Mouse (Mus musculus) natural killer cell, adult 2 months (primary cell): Measurements from ENCODE around the gene Ak5.

ENCODE experiments used
- DNase-seq, 2 experiments: peaks; one replicate each; pipeline ENCODE4 v3.0.0; 2022; ENCODE audit warnings: low spot score in 2 of 2

Gene Ak5

DNA sequence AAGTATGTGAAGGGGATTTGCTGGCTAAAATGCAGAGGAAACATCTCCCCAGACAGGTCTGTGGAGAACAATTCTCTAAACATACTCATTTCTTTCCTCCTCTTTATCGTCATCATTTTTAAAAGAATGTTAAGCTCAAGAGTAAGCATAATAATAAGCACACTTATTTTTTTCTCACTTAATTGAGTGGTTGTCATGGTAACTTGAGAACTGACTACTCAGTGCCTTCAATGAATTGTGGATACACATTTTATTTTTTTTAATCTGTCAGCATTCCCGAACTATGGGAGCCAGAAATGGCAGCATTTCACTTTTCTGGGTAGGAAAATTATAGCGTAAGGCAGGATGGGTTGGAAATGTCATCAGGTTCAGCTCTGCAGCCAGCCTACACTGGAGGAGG, 151.6 kb downstream of the Ak5 start:
- no peak for DNase-seq

DNA sequence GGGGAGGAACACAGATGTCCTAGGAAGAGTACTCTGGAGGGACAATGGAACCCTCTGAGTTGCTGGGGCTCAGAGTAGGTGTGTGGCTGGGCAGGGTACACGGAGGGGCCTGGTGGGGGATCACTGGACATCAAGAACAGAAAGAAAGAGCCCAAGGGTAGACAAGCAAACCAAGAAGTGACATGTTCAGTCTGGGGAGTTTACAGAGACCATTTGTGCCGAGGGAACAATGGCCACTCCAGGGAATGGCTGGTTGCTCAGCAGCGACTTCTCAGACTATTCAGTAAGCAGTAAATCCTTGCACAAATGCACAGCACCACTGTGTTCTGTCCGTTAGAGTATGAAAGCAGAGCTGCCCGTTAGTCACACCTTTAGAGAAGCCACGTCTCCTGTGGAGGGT, 152.2 kb downstream of the Ak5 start:
- DNase-seq, result no peak

DNA sequence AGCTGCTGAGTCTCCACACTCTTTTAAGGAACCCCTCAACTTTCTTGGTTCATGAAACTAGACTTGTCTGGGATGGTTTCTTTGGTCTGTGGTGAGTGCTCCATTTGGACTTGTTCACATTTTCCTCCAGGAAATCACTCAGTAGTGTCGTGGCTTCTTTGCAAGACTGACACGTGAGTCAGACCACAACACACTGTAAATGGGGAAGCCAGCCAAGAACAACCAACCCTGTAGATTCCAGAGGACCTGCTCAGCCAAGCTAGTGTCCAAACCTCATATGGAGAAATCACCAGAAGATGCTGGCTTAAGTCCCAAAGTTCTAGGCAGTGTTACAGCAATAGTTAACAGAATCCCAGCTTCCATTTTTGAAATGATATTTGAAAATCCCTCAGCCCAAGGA, 155.6 kb downstream of the Ak5 start:
- no peak for DNase-seq

DNA sequence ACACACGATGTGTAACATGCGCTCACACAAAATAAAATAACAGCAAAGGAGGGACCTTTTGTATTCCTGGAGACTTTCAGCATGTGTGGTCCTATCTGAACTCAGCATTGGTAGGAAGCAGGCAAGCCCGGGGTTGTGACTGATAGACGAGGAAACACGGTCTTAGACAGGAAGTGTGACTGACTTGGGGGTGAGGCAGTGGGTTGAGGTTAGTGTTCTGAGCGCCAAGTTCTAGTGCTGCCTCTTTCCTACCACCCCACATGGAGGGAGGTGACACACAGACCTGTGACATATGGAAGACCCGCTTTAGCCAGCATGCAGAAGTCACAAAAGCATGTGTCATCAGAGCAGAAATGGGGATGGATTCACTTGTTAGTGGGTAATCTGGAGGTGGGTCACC, 158.9 kb downstream of the Ak5 start:
- DNase-seq, result no peak

DNA sequence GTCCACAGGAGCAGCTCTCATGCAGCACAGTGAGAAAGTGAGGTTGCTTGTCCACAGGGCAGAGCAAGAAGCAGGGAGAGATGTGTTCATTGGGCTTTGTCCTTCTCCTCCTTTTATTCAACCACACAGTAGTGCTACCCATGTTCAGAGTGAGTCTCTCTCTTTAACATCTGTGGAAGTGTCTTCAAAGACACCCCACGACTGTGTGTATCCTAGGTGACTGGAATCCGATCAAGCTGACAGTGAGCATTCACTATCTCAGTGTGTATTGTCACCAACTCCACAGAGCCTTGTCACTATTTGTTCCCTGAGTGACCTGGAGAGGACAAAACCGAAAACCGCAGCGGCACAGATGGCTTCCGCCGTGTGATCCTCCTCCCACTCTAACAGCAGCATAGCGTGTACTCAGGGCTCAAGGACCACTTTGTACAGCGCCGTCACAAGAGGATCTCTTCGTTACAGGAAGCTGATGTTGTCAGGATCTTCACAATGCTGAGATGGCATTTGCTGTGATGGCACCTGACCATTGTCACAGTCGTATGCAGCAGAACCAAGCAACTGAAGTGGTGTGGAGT, 159.7 kb downstream of the Ak5 start:
- DNase-seq, result no peak

DNA sequence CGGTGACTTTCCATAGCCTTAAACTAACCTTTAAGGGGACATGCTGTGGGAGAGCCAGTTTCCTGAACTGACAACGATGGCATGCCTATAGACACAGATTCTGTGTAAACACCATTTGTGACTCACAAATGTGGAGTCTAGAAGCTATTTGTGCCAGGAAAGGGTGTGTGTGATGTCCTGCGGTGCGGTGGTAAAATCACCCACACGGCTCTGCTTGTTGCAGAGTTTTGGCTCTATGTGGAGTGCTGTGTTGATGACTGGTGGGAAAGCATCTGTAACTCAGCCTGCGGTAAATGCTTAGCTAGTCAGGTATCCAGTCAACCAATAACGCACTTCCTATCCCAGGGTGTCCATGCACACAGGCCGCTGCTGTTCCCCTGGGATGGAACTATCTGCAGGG, 160.3 kb downstream of the Ak5 start:
- DNase-seq, result no peak

DNA sequence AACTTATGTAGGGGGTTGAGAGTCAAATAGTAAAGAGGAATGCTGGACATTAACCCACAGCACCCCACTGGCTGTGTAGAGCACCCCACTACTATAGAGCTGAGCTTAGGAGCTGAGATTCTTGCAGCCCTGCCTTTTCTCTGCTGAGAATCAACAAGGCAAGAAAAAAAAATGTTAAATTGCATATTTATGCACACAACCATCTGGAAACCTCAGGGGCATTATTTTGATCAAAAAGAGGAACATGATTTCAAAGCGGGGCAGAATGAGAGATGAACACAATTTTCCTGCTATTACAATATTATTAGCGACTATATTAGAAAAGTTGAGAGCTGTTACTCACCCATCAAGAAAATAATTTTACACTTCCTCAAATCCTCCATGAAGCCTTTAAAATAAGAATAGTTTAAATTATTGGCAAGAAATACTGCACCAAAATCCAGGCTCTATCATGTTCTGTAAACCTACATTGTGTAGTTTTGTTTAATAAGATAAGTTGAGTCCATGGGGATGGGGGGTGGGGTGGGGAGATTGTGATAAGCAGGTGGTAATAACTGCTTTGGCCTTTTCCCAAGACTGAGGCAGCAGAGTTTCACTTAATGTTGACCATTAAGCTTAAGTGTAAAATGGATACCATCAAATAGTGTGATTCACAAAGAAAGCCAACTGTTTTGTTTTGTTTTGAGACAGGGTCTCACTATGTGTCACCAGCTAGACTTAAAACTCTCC, 169.0 kb downstream of the Ak5 start:
- DNase-seq, result no peak

DNA sequence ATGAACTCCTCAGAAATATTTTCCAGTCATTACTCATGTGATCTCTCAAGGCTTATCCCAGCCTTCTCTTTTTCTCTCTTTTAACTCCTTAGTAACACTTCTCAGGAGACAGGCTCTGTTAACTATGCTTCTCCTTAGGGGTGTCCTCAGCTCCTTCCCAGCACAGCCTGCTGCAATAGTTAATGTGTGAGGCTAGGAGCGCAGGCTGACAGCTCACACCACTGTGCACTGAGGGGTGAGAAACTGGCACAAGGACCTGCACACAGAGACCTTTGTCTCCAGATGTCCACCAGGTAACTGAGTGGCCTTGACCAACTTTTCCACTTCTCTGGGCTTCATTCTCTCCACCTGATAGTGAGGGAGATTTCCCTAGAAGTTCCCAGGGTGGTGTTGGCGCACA, 170.3 kb downstream of the Ak5 start:
- no peak for DNase-seq

DNA sequence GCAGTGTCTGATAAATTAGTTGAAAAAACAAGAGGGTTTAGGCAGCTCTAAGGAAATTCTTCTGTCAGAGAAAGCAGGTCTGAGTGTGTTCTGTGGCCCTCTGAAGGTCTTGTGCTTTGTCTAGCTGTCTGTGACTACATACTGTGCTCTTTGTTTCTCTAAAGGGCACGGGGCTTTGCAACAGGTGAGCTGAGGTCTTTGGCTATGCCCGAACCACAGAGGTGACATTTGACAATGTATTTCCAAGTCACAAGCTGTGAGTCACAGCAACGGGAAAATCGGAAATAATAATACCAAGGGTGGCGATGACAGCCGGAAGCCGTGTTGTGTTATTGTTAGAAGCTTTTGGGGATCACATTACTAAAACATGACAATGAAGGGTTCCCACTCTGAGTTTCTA, 171.1 kb downstream of the Ak5 start:
- DNase-seq, result no peak

DNA sequence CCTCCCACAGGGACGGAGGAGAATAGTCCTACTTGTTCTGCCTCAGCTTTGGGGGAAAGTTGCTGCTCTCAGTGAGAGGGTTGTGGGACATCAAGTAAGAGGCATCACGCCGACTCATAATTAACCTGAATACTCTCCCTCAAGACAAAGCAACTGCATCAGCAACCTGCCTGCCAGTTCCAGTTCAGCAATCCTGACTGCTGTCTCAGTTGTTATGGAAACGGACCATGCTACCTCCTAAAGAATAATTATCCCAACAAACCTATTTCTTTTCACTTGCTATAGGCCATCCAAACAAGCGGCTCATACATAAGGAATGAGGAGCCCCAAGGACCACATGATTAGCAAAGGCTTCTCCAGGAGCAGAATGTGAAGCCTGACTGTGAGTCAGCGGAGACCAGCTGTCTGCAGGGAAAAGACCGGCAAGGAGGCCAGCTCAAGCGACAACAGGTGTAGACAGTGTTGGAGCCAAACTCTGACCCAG, 172.7 kb downstream of the Ak5 start:
- no peak for DNase-seq

DNA sequence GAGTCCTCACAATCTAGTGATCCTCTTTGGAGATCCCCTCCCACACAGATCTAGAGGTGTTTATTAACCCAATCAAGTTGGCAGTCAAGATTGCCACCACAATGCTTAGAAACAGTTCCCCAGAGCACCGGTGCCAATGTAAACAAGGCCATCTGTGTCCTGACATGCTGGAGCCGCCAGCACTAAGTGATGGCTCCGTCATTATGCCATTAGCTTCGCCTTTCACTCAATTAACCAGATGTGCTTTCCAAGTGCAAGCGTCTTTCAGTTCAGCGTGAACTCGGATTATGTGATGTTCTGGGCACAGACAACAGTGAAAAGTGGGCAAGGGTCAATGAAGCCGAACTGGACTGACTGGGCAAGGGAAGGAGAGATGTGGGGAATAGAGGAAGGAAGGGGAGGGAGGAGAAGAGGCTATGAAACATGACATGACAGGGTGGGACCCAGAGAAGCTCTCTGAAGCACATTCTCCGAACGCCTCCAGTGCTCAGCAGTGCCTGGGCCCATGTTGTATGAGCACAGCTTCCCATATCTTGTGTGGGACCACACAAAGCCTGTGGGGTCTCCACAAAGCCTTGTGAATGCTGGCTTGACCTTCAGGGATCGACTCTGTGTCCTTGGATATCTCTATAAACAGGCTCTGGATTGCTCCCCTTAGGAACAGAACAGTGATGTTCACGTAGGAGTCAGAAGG, 173.3 kb downstream of the Ak5 start:
- no peak for DNase-seq

DNA sequence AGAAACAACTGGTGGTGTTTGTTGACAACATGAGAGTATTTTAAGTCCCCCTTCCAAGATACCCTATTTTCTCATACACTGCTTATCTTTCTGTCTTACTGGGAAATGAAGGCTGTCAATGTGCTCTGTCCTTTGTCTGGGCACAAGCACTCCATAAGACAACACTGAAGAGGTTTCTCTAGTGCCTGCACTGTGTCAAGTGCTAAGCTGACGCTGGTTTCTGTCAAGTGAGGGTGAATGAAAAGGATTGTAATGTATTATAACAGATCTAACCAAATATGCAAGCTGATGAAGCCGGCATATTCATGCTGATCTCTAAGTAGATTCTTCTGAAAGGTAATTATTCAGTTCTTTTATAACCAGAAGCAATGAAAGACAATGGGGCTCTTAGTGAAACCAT, 174.3 kb downstream of the Ak5 start:
- DNase-seq, result no peak

DNA sequence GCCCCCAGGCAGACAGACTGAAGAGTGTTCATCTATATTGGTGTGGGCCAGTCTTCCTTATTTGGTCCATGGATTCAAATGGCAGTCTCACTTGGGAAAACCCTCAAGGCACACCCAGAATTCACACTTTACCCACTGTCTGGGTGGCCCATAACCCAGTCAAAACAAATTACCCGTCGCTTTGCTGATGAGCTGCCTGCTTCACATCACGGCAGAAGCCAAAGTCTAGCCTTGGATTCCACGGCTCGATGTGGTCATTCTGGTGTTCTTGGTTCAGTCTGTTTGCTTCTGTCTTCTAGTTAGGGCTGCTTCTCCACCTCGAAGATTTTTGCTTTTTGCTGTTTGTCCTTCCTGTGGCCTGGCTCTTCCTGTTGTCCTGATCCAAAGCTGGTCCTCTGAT, 175.9 kb downstream of the Ak5 start:
- DNase-seq, result no peak

DNA sequence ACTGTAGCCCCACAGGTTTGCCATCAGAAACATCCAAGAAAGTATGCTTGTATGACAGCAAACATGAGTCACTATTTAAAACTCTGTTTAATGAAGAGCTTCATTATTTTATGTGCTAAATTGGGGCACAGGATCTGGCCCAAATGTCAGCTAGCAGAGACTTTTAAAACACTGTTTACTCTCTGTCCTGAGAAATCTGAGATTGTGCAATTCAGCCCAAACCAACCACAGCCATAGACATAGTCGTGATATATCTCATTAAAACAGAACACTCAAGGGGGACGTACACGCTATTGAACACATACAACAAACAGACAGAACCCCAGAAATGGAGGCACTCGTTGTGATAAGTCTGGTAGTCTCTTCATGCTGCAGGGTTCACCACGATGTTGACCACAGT, 177.7 kb downstream of the Ak5 start:
- no peak for DNase-seq

DNA sequence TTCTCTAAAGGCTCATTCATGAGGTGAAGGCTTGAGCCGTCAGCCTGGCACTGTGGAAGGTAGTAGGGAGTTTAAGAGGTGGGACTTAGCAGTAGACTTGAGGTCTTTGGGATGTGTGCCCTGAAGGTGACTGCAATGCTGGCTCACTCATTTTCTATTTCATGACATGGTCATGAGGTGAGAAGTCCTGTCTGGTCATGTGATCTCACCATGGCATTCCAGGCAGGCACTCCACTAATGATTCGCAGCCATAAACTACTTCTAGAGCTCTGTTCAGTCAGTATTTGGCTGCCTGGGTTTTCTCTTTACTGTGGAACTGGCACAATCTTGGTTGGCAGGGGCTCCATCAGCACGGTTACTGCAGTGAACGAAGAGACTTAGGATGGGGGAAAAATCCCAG, 179.2 kb downstream of the Ak5 start:
- no peak for DNase-seq

DNA sequence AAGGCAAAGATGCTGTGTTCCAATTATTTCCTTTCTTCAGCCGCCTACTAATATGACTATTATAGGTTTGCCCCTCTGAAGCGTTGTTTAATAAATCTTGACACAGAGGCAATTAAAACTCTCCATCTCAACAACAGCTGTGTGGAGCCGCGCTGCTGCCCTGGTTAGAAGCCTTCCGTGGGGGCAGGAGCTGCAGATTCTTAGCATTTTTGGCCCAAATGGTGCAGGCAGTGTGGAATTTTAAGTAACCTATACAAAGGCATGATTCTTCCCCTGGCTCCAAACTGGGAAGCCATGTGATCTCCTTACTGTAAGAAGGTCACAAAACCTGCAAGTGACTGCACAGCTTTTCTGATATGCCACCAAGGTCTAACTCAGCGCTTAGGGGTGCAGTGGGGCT, 184.0 kb downstream of the Ak5 start:
- no peak for DNase-seq

DNA sequence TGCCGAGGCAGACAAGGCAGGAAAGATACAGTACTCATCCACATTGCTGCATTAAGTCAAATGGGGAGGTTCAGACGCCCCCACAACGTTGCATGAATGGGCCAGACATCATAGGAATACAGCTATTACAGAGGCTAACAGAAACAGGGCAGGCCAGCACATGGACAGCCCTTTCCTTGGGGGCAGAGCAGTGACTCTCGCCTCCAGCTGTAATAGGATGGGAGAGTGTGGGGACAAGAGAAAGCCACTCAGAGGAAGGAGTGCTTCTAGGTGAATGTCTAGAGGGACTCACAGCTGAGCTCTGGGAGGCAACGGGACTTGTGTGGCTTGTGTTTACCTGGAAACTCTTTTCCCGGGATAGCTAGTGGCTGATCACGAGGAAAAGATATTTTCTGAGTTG, 184.4 kb downstream of the Ak5 start:
- DNase-seq, result no peak

DNA sequence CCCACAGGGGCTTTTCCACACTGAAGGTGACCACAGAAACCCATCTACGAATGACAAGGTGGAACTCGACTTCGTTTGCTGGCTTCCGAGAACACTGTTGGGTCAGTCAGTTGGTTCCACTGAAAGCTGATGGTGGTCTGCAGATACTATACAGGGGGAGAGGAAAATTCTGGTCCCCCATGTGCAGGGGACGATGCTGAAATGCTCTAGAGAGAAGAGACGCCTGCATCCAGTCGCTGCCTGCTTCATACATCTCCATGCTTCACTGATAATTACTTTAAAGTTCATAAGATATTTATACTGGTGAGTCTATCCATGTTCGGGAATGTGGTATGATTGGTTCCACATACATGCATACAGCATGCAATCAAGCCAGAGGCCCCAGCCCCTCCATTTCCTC, 186.0 kb downstream of the Ak5 start:
- DNase-seq, result no peak

DNA sequence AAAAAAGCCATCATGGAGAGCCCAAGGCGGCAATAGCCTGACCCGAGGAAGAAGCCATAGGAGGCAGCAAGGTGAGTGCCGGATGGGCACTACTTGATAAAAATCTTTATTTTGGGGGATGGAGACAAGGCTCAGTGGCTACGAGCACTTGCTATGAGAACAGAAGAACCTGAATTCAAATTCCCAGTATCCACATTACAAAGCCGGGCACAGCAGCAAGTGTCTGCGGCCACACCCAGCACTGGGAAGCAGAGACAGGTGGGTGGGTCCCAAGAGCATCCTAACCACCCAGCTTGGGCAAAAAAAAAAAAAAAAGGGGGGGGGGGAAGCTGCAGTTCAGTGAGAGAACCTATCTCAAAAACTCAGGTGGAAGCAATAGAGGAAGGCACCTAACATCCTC, 187.8 kb downstream of the Ak5 start:
- DNase-seq, result no peak

DNA sequence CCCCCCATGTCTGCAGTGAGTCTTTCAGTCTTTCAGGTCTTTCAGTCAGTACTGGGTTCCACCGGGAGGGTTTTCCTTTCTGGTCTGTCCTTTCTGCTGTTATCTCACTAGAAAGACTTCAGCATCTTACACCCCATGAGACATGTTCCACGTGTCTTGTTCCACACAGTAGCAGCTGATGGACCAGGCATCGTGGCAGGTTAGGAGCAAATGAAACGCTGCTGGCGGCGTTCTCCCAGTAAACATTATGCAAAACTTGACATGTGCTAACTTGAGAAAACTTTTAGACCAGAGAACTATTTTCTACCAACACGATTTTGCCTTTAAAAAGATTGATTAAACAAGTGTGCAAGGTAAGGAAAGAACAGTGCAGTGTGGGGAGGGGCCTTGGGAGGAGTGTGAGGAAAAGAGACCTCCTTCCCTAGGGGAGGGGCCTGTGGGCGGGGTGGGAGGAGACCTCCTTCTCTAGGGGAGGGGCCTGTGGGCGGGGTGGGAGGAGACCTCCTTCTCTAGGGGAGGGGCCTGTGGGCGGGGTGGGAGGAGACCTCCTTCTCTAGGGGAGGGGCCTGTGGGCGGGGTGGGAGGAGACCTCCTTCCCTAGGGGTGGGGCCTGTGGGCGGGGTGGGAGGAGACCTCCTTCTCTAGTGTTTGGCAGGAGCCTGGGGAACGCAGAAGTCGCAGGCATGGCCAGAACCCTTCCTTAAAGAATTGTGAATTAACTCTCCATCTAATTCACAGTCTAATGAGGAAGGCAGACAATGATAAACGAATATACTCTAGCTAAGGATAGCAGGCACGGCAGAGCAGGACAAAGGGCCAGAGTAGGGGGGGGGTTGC, 189.3 kb downstream of the Ak5 start:
- peak; percentile 20 to 24 for DNase-seq

DNA sequence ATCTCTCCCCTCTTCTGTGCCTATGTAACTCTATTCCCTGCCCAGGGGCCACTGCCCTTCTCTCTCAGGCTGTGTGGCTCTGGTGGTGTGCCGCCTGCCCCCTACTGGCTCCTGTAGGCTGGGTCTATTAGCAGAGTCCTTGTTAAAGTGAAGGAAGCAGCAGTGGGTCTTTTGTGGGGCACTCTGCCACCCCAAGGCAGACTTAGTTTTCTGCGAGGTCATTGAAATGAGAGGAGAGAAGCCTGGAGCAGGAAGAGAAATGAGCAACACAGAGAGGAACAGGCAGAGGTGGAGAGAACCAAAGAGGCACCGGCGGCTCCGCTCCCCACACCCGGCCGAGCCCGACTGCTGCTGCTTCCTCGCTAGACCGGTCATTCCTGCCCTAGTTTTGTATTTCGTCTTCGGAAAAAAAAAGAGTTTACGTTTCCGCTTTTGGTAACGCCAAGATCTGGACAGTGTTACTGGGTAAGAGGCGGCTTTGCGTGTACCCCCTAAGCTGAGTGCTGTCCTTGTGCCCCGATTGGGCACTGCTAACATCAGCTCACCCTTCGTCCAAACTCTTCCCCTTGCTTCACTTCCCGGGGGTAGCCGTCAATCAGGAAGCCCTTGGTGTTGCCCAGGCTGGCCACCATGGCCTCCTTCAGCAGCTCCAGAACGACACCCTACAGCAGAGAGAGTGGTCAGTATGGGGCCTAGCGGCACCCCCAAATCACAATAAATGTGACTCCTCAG, 190.2 kb downstream of the Ak5 start:
- DNase-seq, result peak; percentile 65 to 67

DNA sequence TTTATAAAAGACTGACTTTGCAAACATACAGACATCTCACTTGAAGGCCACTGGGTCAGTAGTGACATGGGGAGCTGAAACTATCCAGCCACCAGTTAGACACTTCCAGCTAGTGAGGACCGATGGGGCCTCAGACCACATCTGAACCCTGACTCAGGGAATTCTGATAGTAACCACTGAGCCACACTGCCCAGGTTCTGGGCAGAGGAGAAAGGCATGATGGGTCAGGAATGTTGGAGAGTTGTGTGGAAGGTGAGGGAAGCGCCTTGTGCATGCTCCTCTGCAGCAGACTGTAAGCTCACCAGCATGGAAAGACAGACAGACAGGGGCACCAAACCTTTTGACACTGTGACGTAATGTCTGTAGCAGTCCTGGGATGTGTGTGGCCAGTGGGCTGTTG, 192.3 kb downstream of the Ak5 start:
- no peak for DNase-seq
